Mouse (Mus musculus) thymus, postnatal 0 days (tissue): Measurements from ENCODE around the gene 2300009A05Rik. TPM values are rescaled to one million over a fixed set of nuclear protein-coding genes. Genes with fewer than 3 reads are reported as not detected.

ENCODE experiments used
- DNase-seq: peaks from one replicate; pipeline ENCODE4 v3.0.0-alpha.2; 2015; ENCODE audit warnings: low spot score
- polyA plus RNA-seq: library from polyadenylated mRNA; unstranded; fragments of >200 nt; fragmentation: Nextera tagmentation; extraction: Ambion mirVana; gene quantifications from 2 replicates; pipeline ENCODE4 v1.2.1, GENCODE M21; 2015

2300009A05Rik gene
- polyA plus RNA-seq, 1 experiment from 2014 or later = 119 TPM

GRCm38 (mm10) chr9:63349241-63349640 lies 49.8 kb downstream of the 2300009A05Rik start:
- no peak for DNase-seq

- DNase-seq = no peak
These were observed 50.9 kb downstream of the 2300009A05Rik start for GRCm38 (mm10) chr9:63348146-63348545.

GRCm38 (mm10) chr9:63346029-63346428 lies 53.0 kb downstream of the 2300009A05Rik start:
- DNase-seq = no peak

Other genes with a start within 250 kb of the 2300009A05Rik start
- gene Map2k5, start 21.3 kb downstream of the 2300009A05Rik start, polyA plus RNA-seq = 42.2 and 47.1 TPM in 2 replicates
- gene Iqch, start 203.2 kb upstream of the 2300009A05Rik start, polyA plus RNA-seq = 1.4 and 1.9 TPM in 2 replicates
- 53.7 and 56.4 TPM in 2 replicates for gene Aagab, start 203.4 kb upstream of the 2300009A05Rik start, polyA plus RNA-seq